Mouse (Mus musculus) embryo, embryonic 11 days (tissue): ENCODE data around the gene Mob1a.

Experiments used
- DNase-seq: peaks from one replicate; pipeline ENCODE4 v3.0.0-alpha.2; 2015

The Mob1a gene

DNA sequence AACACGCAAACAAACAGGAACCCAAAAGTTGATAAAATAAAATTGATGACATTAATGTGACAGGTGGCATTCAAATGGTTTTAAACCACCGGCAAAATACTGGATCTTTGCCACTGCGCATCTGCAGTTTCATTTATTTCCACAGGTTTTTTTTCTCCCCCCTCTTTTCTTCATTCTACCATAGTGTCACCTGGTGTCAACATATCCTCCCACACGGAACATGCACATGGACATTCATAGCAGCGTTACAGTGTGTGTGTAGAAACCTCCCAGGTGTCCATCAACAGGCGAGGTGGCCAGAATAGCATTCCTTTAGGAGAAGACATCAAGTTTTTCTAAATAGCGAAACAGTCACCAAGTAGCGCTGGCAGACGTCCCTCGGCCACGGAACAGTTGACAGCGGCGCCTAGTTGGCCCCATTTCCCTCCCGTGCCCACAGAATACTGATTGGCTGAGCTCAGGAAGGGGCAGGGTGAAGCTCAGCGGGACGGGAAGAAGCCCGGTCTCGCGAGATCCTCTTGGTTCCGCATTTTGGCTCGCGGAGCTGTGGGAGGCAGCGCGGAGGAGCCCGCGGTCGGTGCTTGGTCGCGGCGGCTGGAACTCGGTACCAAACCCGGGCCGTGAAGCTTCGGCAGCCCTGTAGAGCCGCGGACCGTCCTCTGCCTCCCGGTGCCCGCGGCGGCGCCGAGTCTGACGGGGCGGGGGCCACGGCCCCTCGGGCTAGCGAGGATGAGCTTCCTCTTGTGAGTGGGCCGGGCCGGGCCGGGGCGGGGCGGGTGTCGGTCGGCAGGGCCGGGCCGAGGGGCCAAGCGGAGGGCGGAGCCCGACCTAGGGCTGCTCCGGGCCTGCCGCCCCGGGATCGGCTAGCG, at the start of gene Mob1a, which contains the start of gene Mthfd2:
TSS of gene Mob1a (plus strand) at position 492 of the 869 bp plus-strand sequence.
TSS of gene Mthfd2 (minus strand) at position 384 of the 869 bp plus-strand sequence.
- DNase-seq, result peak; percentile 97

DNA sequence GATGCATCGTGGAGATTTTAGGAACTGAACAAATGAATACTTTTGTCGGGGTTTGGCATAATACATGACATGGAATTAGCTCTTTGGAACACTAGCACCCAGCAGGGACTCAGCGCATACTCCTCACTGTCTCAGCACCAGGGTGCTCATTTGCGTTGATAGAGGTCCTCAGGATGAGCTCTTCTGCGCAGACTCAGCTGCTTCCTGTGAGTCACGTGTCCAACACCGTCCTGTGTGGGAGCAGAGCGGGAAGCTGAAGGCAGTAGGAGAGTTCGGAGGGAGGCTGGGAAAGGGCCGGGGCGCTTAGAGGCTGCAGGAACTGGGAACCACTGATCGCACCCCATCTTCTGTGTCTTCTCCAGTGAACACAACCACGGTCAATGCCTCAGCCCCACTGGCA, 48.7 kb upstream of the Mob1a start:
- no peak for DNase-seq

DNA sequence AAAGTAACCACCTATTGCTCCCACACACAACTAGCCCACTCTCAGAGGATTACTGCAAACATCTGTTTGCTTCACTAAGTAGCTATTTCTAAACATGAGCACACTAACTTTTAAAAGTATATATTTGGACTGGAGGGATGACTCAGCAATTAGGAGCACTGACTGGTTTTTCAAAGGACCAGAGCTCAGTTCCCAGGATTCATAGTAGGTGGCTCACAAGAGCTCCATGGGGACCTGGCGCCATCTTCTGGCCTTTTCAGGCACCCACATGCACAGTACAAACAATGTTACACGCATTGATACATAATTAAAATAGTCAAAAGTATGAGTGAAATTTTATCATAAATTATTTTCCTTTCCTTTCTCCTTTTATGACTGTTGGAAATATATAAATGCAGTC, 46.9 kb upstream of the Mob1a start:
- peak; percentile 41 for DNase-seq

DNA sequence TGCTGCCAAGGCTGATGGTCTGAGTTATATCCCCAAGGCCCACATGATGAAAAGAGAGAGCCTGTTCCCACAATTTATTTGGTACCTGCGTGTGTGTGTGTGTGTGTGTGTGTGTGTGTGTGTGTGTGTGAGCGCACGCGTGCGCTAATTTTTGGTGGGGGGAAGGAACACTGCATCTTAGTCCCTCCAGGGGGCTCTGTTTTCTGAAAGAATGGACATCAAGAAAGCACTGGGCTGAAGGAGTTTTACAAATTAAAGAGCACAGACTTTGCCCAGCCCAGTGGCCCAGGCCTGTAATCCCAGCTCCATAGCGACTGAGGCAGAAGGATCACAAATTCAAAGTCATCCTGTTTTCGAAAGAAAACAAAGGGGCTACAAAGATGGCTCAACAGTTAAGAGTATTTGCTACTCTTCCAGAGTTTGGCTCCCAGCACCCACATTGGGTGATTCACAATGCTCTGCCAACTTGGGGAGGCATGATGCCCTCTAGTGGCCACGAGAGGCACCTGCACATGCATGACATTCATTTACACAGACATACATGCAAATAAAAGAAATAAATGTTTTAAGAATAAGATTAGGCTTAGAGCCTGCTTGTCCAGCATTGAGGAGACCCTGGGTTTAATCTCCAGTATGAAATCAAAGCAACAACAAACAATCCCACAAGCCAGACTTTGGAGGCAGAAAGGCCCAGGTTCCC, 45.4 kb upstream of the Mob1a start:
- DNase-seq, result no peak

DNA sequence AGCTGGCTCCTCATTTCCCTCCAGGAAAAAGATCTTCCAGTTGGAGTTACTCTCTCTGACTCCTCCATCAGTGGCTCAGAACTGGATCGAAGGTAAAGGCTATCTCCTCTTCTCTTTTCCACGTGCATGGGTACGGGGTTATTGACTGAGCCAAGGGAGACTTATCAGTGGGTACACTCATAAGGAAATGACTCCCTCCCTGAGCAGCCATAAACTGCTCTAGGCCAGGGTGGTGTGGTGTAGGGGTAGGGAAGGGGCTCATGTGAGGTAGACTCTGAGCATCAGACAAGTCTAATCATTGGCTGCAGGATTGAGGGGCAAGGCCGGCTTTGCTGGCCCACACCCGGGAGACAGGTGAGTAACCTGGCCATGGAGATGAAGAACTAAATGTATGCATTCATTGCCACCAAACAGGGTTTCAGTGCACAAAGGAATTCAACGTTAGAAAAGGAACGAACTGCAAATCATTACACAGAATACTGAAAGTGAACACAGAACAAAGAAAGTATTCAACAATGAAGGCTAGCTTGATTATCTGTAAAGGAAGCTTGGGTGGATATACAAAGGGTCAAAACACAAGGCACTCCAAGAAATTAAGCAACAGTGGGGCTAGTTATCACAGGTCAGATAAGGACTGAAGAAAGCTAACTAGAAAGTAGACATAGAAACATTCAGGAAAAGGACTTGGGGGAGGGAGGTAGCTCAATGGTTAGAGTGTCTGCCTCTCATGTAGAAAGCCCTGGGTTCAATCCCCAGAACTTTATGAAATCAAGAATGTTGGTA, 25.2 kb upstream of the Mob1a start:
- no peak for DNase-seq

DNA sequence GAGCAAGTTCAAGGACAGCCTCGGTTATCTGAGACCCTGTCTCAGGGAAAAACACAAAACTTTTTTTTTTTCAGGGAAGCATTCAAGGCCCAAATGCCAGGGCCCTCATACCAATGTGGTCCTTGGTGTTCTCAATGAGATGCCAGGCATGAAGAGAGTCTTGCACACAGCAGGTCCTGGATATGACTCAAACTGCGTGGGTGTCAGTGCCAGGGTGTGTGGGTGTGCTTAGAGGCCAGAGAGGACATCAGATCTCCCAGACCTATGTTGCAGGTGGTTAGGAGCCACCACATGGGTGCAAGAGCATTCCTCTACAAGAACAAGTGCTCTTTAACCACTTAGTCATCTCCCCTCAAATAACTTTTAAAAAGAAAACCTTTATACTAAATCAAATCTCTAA, 24.5 kb upstream of the Mob1a start:
- DNase-seq, result no peak

DNA sequence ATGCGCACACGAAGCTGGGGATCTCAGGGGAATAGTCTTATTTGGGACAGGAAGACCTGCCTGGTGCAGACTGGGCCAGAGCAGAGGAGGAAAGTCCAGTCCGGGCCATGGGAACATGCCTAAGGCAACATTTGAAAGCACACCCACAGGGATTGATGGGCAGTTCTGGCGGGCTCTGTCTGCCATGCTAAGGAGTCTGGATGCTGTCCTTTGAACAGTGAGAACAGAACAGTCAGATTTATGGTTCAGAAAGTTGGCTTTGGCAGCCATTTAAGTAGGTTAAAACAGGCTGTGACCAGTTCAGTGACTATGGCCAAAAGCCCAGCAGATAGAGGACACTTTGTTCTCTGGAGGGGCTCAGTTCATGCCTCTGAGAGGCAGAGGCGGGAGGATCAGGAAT, 23.6 kb upstream of the Mob1a start:
- DNase-seq, result no peak

DNA sequence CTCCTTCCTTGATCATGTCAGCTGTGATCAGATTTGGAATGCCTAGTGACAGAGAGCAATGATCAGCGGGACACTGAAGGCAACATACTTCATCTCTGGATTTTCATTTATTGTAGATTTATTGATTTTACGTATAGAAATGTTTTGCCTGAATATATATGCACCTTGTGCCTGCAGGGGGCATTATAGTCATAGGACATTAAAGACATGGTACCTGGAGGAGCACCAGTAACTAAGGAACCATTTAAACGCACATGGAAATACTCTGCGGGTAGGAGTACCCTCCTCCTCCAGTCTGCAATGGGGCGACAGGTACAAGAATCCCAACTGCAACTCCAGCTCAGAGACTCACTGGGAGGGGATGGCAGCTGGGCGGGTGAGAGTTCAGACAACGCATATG, 16.8 kb upstream of the Mob1a start:
- no peak for DNase-seq

DNA sequence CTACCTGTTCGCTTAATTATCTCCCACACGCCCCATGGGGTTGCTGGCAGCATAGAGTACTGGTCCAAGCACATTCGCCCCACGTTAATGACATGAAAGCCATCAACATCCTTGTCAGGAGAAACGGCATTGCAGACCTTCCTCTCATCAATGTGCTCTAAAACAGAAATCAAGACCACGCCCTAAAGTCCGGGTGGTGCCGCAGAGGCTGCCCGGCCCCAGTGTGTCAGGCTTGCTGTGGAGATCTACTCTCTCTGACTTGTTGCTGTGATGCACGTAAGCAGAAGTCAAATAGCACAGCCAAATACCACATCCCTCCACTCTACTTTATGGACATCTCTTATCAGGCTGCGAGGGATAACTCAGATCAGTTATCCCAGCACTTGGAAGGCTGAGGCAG, 14.6 kb upstream of the Mob1a start:
- no peak for DNase-seq

DNA sequence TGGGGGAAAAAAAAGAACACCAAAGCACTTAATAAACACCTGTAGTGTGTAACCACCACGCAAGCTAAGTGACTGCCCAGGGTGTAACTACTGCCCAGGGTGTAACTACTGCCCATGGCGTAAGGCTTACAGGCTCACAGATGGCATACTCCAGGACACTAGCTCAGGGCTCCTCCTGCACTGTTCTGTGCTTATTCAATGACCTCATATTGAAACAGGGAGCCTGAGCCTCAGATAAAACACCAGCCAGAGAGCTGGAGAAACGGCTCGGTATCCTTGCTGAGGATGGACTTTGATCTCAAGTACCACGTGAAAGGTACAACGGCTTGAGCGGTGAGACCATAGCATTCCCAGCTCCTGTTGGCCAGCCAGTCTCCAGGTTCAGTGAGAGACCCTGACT, 13.8 kb upstream of the Mob1a start:
- no peak for DNase-seq

DNA sequence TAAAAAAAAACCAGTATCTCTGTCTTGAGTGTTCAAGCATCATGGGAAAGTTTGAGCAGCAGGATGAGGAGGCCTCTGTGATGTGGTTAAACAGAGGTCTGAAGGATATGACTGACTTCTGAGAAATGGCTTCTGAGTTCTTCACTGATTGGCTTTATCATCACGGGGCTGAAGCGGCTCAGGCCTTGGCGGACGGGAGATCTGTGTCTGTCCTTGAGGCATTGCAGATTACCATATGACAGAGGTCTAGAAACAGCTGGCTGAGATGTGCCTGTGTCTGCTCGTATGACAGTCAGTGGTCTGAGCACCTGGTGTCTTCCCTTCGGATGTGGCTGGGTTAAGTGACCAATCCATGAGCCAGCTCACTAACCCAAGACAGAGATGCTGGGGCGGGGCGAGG, 13.3 kb upstream of the Mob1a start:
- no peak for DNase-seq

DNA sequence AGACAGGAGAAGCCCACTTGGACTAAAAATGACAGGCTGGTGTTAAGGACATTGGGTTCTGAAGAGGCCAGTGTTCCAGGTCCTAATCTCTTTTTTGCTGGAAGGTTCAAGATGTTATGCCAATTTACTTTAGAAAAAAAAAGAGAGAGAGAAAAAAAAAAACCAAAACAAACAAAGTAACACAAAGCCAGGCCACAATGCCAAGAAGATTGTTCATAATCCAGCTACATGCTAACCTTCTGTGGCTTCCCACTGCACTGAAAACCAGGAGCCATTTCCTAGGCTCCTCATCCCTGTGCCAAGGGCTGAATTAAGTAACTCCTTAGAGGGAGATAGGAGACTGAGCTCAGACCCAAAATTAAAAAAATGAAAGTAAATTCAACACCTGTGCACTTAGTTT, 10.5 kb upstream of the Mob1a start:
- no peak for DNase-seq

DNA sequence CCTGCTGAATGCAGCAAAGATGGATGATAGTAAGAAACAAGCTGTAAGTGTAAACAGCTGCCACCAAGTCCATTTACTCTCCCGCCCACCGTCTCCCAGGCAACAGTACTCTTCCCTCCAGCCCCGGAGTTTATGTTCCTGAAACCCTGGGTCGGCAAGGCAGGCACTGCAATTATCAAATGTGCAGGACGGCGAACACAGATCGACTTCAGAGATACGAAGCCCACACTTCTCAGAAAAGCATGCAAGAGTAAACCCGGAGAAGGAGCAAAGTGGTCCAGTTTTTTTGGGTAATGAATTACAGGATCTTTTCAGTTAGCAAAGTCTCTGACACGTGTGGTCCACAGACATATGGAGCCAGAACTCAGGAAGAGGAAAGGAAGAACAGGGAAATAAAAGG, 9.8 kb upstream of the Mob1a start:
- peak; percentile 78 for DNase-seq

DNA sequence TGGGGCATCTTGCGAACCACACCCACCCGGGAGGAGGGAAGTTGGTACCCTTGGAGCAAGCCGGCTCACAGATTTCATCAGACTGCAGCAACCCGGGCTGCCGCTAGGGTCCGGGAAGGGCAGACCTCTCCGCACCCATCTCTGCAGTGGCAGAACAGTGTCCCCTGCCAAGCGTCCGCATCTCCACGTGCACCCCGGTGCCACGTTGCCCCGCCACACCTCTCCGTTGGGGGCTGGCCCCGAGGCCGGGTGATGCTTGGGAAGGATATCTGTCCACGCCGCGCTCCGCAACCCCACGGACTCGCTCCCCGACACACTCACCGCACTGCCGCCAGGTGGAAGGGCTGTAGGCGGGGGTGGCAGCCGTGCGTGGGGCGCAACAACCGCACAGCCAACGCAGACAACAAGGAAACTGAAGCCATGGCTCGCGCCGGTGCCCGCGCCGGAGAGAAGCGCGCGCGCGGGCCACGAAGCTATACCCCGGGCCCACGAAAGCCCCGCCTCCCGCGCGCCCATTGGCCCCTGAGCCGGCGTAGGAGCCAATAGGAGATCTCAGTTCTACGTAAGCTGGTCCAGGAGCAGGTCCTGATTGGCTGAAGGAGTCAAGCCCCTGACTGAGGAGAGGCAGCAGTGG, 8.6 kb upstream of the Mob1a start:
- peak; percentile 96 for DNase-seq

DNA sequence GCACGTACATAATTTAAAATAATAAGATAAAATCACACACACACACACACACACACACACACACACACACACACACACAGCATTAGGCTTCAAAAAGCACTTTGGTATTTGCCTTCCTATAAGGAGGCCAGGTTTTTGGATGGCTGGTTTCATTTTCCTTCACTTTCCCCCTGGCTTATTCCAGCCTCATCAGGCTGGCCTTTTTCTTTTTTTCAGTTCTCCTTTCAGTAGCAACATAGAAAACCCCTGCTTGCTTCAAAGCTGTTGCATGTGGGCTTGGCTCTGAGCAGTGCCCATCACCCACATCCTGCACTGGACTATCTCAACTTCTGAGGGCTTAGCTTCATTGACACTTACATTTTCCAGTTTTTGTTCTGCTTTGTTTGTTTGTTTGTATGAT, 3.9 kb upstream of the Mob1a start:
- no peak for DNase-seq

DNA sequence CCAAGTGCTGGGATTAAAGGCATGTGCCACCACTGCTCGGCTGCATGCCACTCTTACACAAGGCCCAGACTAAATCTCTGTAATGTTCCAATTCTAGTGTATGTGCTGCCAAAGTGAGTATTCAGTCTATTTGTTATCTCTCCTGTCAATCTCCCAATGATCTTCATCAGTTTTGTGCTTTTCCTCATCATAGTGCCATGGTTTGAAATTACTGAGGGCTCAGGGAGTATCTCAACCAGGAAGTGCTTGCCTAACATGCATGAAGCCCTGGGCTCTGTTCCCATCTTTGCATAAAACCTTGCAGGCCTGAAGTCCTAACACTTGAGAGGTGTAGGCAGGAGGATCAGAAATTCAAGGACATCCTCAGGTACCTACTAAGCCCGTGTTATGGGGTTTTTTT, 3.0 kb upstream of the Mob1a start:
- DNase-seq, result no peak

DNA sequence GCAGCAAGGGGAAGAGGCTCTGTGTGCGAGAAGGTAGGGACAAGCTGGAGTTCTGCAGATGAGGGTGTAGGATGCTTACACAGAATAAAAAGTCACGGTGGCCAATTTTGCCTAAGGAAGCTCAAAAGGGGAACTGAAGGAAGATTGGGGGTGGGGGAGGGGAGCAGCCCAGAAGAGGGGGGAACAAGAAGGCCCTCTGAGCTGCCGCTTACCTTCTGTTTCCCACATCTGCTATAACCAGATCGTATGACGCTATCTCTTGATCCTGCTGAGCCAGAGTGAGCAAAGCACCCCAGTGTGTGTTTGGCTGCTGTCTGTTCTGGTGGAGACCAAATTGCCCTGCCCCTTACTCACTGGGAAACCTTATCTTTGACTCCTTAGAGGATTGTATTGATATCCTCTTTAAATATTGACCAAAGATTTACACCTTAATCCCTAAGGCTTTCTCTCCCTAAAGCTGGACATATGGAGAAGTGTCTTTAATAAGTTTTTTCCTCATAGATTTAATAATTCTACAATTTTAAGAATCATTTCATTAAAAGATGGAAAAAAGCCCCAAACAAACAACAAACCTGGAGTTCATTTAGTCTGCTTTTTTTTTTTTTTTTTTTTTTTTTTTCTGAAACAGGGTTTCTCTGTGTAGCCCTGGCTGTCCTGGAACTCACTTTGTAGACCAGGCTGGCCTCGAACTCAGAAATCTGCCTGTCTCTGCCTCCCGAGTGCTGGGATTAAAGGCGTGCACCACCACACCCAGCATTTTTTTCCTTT, 2.0 kb upstream of the Mob1a start:
- no peak for DNase-seq

DNA sequence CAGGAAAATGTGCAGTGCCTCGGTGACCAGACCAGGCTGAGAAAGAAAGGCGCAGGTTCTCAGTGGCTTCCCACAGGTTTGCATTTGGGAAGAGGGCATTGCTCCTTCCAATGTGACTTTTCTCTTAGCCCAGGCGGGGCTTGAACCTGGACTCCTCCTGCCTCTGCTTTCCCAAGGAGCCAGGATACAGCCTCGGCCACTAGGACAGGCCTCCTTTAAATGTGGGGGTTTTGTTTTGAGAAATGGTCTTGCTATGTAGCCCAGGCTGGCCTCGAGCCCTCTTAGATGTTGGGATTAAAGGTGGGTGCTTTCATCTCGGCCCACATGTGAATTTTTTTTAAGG, 549 bp downstream of the Mob1a start:
- no peak for DNase-seq

DNA sequence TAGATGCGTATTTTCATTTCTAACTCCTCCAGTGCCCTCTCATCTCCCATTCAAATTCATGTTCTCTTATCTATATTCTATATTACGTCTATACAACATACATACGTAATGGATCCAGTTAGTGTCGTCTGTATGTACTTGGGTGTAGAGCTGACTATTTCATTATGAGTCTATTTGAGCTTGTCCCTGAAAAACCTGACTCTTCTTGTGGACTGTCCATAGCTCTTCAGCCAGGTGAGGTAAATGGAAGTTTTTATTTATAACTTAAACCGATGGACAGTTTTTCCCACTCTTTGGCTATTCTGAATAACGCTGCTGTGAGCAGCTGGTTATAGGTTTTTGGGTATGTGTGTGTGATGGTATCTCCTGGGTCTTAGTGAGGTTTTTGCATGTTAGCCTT, 945 bp downstream of the Mob1a start:
- no peak for DNase-seq

DNA sequence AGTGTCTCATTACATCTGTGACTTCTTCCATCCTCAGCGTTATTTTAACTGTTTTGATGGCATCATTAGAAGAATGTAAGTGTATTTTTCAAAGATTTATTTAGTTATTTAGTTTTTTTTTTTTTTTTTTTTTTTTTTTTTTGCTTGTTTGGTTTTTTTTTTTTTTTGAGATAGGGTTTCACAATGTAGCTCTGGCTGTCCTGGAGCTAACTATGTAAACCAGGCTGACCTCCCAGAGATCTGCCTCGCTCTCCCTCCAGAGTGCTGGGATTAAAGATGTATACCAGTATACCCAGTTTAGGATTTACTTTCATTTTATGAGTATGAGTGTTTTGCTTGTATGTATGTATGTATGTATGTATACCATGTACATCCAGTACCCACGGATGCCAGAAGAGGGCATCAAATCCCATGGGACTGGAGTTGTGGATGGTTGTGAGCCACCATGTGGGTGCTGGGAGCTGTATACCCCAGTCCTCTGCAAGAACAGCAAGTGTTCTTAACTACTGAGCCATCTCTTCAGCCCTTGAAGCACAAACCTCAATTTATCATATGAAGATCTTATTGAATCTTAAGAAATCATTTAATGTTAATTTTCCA, 1.9 kb downstream of the Mob1a start:
- no peak for DNase-seq

DNA sequence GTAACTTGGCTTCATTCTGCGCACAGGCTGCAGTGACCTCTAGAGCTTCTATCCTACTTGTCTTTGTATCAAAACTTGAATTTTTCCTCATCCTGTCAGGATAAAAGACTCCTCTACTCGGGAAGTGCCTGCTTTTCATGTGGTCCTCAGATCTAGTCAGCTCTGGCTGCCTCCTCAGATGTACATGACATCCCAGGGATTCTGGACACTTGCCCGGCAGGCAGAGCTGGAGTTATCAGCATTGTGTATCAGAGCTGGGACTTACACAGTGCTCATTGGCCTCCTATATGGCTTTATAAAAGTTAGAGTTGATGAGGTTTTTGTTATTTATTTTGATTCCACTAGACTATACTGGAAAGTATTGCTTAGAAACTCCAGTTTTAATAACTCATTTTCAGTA, 15.6 kb downstream of the Mob1a start:
- DNase-seq, result no peak

DNA sequence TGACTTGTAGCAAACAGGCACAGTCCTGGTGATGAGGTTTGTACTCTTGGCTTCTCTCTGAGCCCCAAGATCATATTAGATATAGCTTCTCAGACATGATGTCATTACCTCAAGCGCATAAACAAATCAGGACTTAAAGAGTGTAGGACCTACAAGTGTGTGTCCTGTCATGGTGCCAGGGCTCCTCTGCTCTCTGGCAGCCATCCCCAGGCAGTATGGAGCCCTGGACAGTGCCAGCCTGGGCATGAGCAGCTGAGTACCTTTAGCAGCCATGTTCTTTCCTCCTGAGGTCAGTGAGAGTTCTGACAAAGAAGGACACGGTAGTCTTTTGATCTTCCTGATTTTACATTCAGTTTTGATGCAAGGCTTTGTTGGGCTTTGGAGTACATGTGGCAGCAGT, 17.1 kb downstream of the Mob1a start:
- DNase-seq, result no peak
